Mouse (Mus musculus) layer of hippocampus, adult 9-10 months (tissue): ENCODE results near the gene Hoxa6.

Experiments
- DNase-seq: peaks from one replicate; pipeline ENCODE4 v3.0.0; 2022; ENCODE audit warnings: low spot score

Hoxa6 gene

GRCm38 (mm10) chr6:52177806-52178205 is 30.7 kb downstream of the Hoxa6 start:
- DNase-seq = no peak

- DNase-seq = no peak
Observed at GRCm38 (mm10) chr6:52177061-52177735, 31.3 kb downstream of the Hoxa6 start, which contains the start of gene 5730596B20Rik. Gene 5730596B20Rik (plus strand): TSS chr6:52177498.

GRCm38 (mm10) chr6:52176391-52176790 is 32.1 kb downstream of the Hoxa6 start:
- DNase-seq = no peak

- no peak for DNase-seq
Observed at GRCm38 (mm10) chr6:52175864-52176263, 32.7 kb downstream of the Hoxa6 start.

- DNase-seq = no peak
Observed at GRCm38 (mm10) chr6:52174968-52175751, 33.4 kb downstream of the Hoxa6 start.

- no peak for DNase-seq
Observed at GRCm38 (mm10) chr6:52173648-52174047, 34.9 kb downstream of the Hoxa6 start.

GRCm38 (mm10) chr6:52172501-52172900 is 36.0 kb downstream of the Hoxa6 start:
- DNase-seq = no peak

- no peak for DNase-seq
Observed at GRCm38 (mm10) chr6:52171938-52172337, 36.6 kb downstream of the Hoxa6 start.

GRCm38 (mm10) chr6:52171331-52171730 is 37.2 kb downstream of the Hoxa6 start:
- DNase-seq = no peak

GRCm38 (mm10) chr6:52170898-52171223 is 37.7 kb downstream of the Hoxa6 start:
- DNase-seq = no peak

- DNase-seq = no peak
Observed at GRCm38 (mm10) chr6:52170166-52170897, 38.2 kb downstream of the Hoxa6 start.

GRCm38 (mm10) chr6:52169499-52170165 is 38.9 kb downstream of the Hoxa6 start:
- no peak for DNase-seq

- no peak for DNase-seq
Observed at GRCm38 (mm10) chr6:52168191-52169055, 40.1 kb downstream of the Hoxa6 start.

GRCm38 (mm10) chr6:52167736-52168161 is 40.8 kb downstream of the Hoxa6 start:
- DNase-seq = no peak

- no peak for DNase-seq
Observed at GRCm38 (mm10) chr6:52167176-52167575, 41.3 kb downstream of the Hoxa6 start.

- DNase-seq = no peak
Observed at GRCm38 (mm10) chr6:52166431-52167077, 42.0 kb downstream of the Hoxa6 start.

- no peak for DNase-seq
Observed at GRCm38 (mm10) chr6:52165441-52166370, 42.8 kb downstream of the Hoxa6 start.

- no peak for DNase-seq
Observed at GRCm38 (mm10) chr6:52164626-52165440, 43.7 kb downstream of the Hoxa6 start, which contains the start of gene Hoxa2. Gene Hoxa2 (minus strand): TSS chr6:52164831.
